In the genomic region with DNA sequence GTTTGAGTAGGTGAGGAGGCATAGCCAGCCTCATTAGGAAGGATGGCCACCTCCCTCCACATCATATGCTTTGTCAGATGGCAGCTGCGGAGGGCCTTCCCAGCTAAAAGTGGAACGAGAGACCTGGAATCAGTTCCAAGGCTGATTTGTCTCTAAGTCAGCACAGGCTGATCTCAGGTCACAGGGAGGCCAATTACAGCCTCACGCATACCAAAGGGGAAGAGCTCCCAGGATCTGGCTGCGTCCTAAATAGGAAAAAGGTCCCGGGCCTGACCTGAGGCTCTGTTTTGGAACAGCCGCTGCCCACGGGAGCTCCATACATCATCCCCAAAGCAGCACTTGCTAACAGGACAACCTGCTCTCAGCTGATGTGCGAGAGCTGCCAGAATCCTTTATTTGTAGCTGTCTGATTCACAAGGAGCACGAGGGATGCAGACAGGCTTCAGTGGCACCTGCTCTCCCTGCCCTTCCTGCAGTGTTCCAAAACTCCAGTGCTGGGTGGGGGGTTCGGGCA, we compare ENCODE assay signal across 8 mouse cellular contexts.
A peak's percentile ranks its signal among the peaks of the same experiment; 100 is the strongest.
DNase-seq lines count a peak whose midpoint lies in the region; ATAC-seq lines count a peak whose summit lies in the region.

No protein-coding gene starts in this region.

- H3K36me3 ChIP-seq in kidney, embryonic 14.5 days (ENCODE audit: control insufficient read depth, insufficient read depth, low read length) = 0 out of 2 replicates have a peak, but pooled peaks cover 1% of the 10 kb centered on the region
- peaks cover 27% of the 10 kb centered on the region for H3K36me3 ChIP-seq in heart, embryonic 14.5 days (ENCODE audit: control insufficient read depth, insufficient read depth, low read length)
- no peaks in the 10 kb centered on the region for H3K36me3 ChIP-seq in neural tube, embryonic 14.5 days (ENCODE audit: control insufficient read depth, insufficient read depth, low read length)

- no peak overlapping the region for H3K9ac ChIP-seq in kidney, embryonic 14.5 days (ENCODE audit: low read depth, low read length)
- 0 out of 2 replicates have a peak overlapping the region, but pooled peaks have one; percentile 27 for H3K9ac ChIP-seq in heart, embryonic 14.5 days (ENCODE audit: low read length)
- H3K9ac ChIP-seq in neural tube, embryonic 14.5 days (replicated peaks; ENCODE audit: low read depth, low read length) = no peak overlapping the region

- no peaks in the 10 kb centered on the region for H3K27me3 ChIP-seq in kidney, embryonic 14.5 days (ENCODE audit: control insufficient read depth, insufficient read depth, low read length)
- H3K27me3 ChIP-seq in heart, embryonic 14.5 days (ENCODE audit: control insufficient read depth, insufficient read depth, low read length) = no peaks in the 10 kb centered on the region
- no peaks in the 10 kb centered on the region for H3K27me3 ChIP-seq in neural tube, embryonic 14.5 days (ENCODE audit: control insufficient read depth, insufficient read depth, low read length)

- 22% methylated on average over 10 of the region's 10 CpGs for WGBS in kidney, embryonic 14.5 days
- WGBS in heart, embryonic 14.5 days = 16% methylated on average over 10 of the region's 10 CpGs
- WGBS in neural tube, embryonic 14.5 days = 20% methylated on average over 10 of the region's 10 CpGs

- ATAC-seq in kidney, embryonic 14.5 days (ENCODE audit: low FRiP score, low TSS enrichment) = peak; percentile 45; the same call in 1 of the 2 replicates
- ATAC-seq in heart, embryonic 14.5 days (ENCODE audit: insufficient number of reproducible peaks, insufficient read depth, low FRiP score, low read depth) = peak; percentile 67
- ATAC-seq in neural tube, embryonic 14.5 days (ENCODE audit: low read depth) = peak; percentile 19; the same call in 1 of the 2 replicates
- no peak for ATAC-seq in CD4-positive, CD25-positive, alpha-beta regulatory T cell, adult 4 months

- H3K27ac ChIP-seq in kidney, embryonic 14.5 days (ENCODE audit: low read depth, low read length) = no peak overlapping the region
- H3K27ac ChIP-seq in heart, embryonic 14.5 days (replicated peaks in 1 of 2; ENCODE audit: control insufficient read depth in 1 of 2, insufficient read depth in 1 of 2, low read depth in 2 of 2, low read length in 2 of 2) = peak overlapping the region; percentile 88 to 89
- no peak overlapping the region for H3K27ac ChIP-seq in neural tube, embryonic 14.5 days (ENCODE audit: low read depth, low read length)

- 0 out of 2 replicates have a peak, but pooled peaks cover 4% of the 10 kb centered on the region for H3K4me1 ChIP-seq in kidney, embryonic 14.5 days (ENCODE audit: control insufficient read depth, insufficient read depth, low read length)
- peaks cover 28 to 52% of the 10 kb centered on the region in 2 experiments for H3K4me1 ChIP-seq in heart, embryonic 14.5 days (ENCODE audit: control insufficient read depth in 2 of 2, insufficient read depth in 2 of 2, low read length in 2 of 2)
- H3K4me1 ChIP-seq in neural tube, embryonic 14.5 days (ENCODE audit: control insufficient read depth, insufficient read depth, low read length) = no peaks in the 10 kb centered on the region

- no peak for DNase-seq in kidney, adult 9 months
- peak; percentile 24 for DNase-seq in Muller cell, postnatal 12 days (ENCODE audit: inconsistent ontology term)
- peak; percentile 38 to 42 for DNase-seq in cerebellum, postnatal 36 days
- no peak for DNase-seq in lung, postnatal 25 days (ENCODE audit: low spot score)

- no peak overlapping the region for H3K4me2 ChIP-seq in kidney, embryonic 14.5 days (replicated peaks; ENCODE audit: low read depth, low read length)
- peak overlapping the region; percentile 21; the same call in 1 of the 2 replicates for H3K4me2 ChIP-seq in heart, embryonic 14.5 days (ENCODE audit: low read length)
- no peak overlapping the region for H3K4me2 ChIP-seq in neural tube, embryonic 14.5 days (ENCODE audit: low read depth, low read length)

- H3K9me3 ChIP-seq in kidney, embryonic 14.5 days (ENCODE audit: control insufficient read depth, low read length) = no peaks in the 10 kb centered on the region
- no peaks in the 10 kb centered on the region for H3K9me3 ChIP-seq in heart, embryonic 14.5 days (ENCODE audit: control insufficient read depth, low read length)
- H3K9me3 ChIP-seq in neural tube, embryonic 14.5 days (ENCODE audit: control insufficient read depth, low read length) = no peaks in the 10 kb centered on the region

- no peak overlapping the region for H3K4me3 ChIP-seq in kidney, embryonic 14.5 days (ENCODE audit: low read length)
- no peak overlapping the region; a peak in 1 of 4 replicates for H3K4me3 ChIP-seq in heart, embryonic 14.5 days (ENCODE audit: control insufficient read depth in 1 of 2, insufficient read depth in 1 of 2, low read depth in 1 of 2, low read length in 2 of 2)
- H3K4me3 ChIP-seq in neural tube, embryonic 14.5 days (ENCODE audit: low read depth, low read length) = no peak overlapping the region

Comparison
In these comparisons a context has a peak if more than half of its experiments do, and no peak if none do; other contexts are left out.
1. H3K27ac ChIP-seq: peak in heart, embryonic 14.5 days (2 of 2); none in kidney, embryonic 14.5 days (single experiment) and neural tube, embryonic 14.5 days (single experiment).
2. DNase-seq: peak in Muller cell, postnatal 12 days (single experiment) and cerebellum, postnatal 36 days (2 of 2); none in kidney, adult 9 months (single experiment) and lung, postnatal 25 days (single experiment).